Mouse (Mus musculus) E14TG2a.4 (cell line): ENCODE results near the gene Itpr1.

ENCODE experiments used
- CTCF ChIP-seq: conservative IDR thresholded peaks from 2 replicates; pipeline ENCODE4 v1.5.1; 2014; ENCODE audit warnings: low read length
- NANOG ChIP-seq: IDR thresholded peaks from 2 replicates; pipeline ENCODE4 v1.6.1; 2014; ENCODE audit warnings: borderline replicate concordance, low read length, mixed read lengths
- POU5F1 ChIP-seq: IDR thresholded peaks from 2 replicates; pipeline ENCODE4 v1.6.1; 2014; ENCODE audit warnings: low read length, borderline replicate concordance

DNA sequence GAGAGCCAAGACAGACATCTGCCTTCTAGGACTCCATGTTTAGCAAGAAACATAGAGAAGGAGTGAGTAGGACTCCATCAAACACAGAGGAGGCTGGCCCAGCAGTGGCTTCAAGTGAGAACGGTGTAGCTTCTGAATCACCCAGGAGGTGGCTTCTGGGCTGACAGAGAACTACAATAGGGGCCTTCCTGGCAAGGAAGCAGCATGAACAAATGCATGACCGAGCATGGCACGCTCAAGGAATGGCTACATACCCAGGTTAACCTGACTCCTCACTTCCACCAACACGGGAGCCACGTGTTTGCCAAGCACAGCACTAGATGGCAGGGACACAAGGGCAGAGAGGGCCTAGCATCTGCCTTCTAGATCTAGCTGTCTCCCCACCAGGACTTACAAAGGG lies 332.6 kb downstream of the Itpr1 start:
- TF ChIP-seq CTCF, result no peak
- no peak for TF ChIP-seq POU5F1
- no peak for TF ChIP-seq NANOG
